ENCODE assay signal across 15 mouse cellular contexts in genomic region chr1:37615290-37616040, GRCm38 (mm10).
DNase-seq lines count a peak whose midpoint lies in the region; ATAC-seq and TF ChIP-seq lines count a peak whose summit lies in the region.
"Had no signal": no experiment of that assay in that cellular context is flagged by ENCODE, and none has a peak within 500 bp of the region (broad histone marks: within the 10 kb centered on the region; RNA-seq: fewer than 3 reads in every experiment).

No protein-coding gene starts in this region.

- no peak for DNase-seq in layer of hippocampus, adult 2 months (ENCODE audit: low spot score in 2 of 2)
- no peak for DNase-seq in layer of hippocampus, adult 18-20 months (ENCODE audit: low spot score in 2 of 2)
- DNase-seq in embryonic facial prominence, embryonic 14.5 days (ENCODE audit: low spot score) = peak; percentile 64
- peak; percentile 23 for DNase-seq in induced T-regulatory cell, adult 2 months (ENCODE audit: low read depth)
- no peak for DNase-seq in ovary, postnatal 10 days (ENCODE audit: low spot score)
- DNase-seq: cerebellum, adult 18-20 months; heart, postnatal 10 days; kidney, postnatal 36 days; right cerebral cortex, postnatal 4 days had no signal

- peak; percentile 38; the same call in 1 of the 2 replicates for ATAC-seq in embryonic facial prominence, embryonic 14.5 days (ENCODE audit: low read depth)
- ATAC-seq in stomach, embryonic 16.5 days (ENCODE audit: insufficient read depth, low FRiP score) = peak; percentile 27
- no peak for ATAC-seq in neural tube, embryonic 15.5 days (ENCODE audit: low FRiP score)
- ATAC-seq: hindbrain, postnatal 0 days; liver, embryonic 12.5 days; Patski had no signal

- no peak for TF ChIP-seq CTCF in layer of hippocampus, adult 2 months (conservative IDR thresholded peaks at IDR 0.05)

- H3K4me2 ChIP-seq in embryonic facial prominence, embryonic 14.5 days (ENCODE audit: low read depth, low read length) = no peak overlapping the region
- H3K4me2 ChIP-seq in stomach, embryonic 16.5 days (ENCODE audit: low read depth, low read length) = peak overlapping the region; percentile 6; the same call in 1 of the 2 replicates
- H3K4me2 ChIP-seq in neural tube, embryonic 15.5 days = no peak overlapping the region
- H3K4me2 ChIP-seq: liver, embryonic 12.5 days; midbrain, embryonic 12.5 days had no signal

- no peak overlapping the region for H3K9ac ChIP-seq in embryonic facial prominence, embryonic 14.5 days (ENCODE audit: low read depth, low read length)
- peak overlapping the region; percentile 28; the same call in 1 of the 2 replicates for H3K9ac ChIP-seq in stomach, embryonic 16.5 days (ENCODE audit: low read length)
- no peak overlapping the region for H3K9ac ChIP-seq in neural tube, embryonic 15.5 days (replicated peaks)
- H3K9ac ChIP-seq: liver, embryonic 12.5 days; midbrain, embryonic 12.5 days had no signal

- H3K27me3 ChIP-seq in embryonic facial prominence, embryonic 14.5 days (replicated peaks; ENCODE audit: control insufficient read depth, insufficient read depth, low read length) = no peaks in the 10 kb centered on the region
- H3K27me3 ChIP-seq in stomach, embryonic 16.5 days (ENCODE audit: control insufficient read depth, insufficient read depth, low read length) = no peaks in the 10 kb centered on the region
- H3K27me3 ChIP-seq in neural tube, embryonic 15.5 days (replicated peaks) = no peaks in the 10 kb centered on the region
- H3K27me3 ChIP-seq: midbrain, embryonic 12.5 days; Patski had no signal

- H3K27ac ChIP-seq in layer of hippocampus, adult 2 months = 0 out of 2 replicates have a peak overlapping the region, but pooled peaks have one; percentile 10
- 0 out of 2 replicates have a peak overlapping the region, but pooled peaks have one; percentile 0 for H3K27ac ChIP-seq in embryonic facial prominence, embryonic 14.5 days (replicated peaks; ENCODE audit: low read depth, low read length)
- peak overlapping the region; percentile 91 for H3K27ac ChIP-seq in stomach, embryonic 16.5 days (ENCODE audit: low read length)
- H3K27ac ChIP-seq in neural tube, embryonic 15.5 days (replicated peaks) = no peak overlapping the region
- H3K27ac ChIP-seq: hindbrain, postnatal 0 days; liver, embryonic 12.5 days; midbrain, embryonic 12.5 days had no signal

- H3K4me1 ChIP-seq in embryonic facial prominence, embryonic 14.5 days (ENCODE audit: control insufficient read depth, insufficient read depth, low read length) = no peaks in the 10 kb centered on the region
- peaks cover 44% of the 10 kb centered on the region for H3K4me1 ChIP-seq in stomach, embryonic 16.5 days (ENCODE audit: control insufficient read depth, insufficient read depth, low read length)
- peaks cover 18% of the 10 kb centered on the region for H3K4me1 ChIP-seq in neural tube, embryonic 15.5 days
- H3K4me1 ChIP-seq: liver, embryonic 12.5 days had no signal

- H3K36me3 ChIP-seq in embryonic facial prominence, embryonic 14.5 days (ENCODE audit: control insufficient read depth, insufficient read depth, low read length) = no peaks in the 10 kb centered on the region
- no peaks in the 10 kb centered on the region for H3K36me3 ChIP-seq in stomach, embryonic 16.5 days (ENCODE audit: control insufficient read depth, insufficient read depth, low read length)
- H3K36me3 ChIP-seq in neural tube, embryonic 15.5 days = no peaks in the 10 kb centered on the region
- H3K36me3 ChIP-seq: liver, embryonic 12.5 days; midbrain, embryonic 12.5 days had no signal

- H3K4me3 ChIP-seq in layer of hippocampus, adult 2 months = no peak overlapping the region
- no peak overlapping the region for H3K4me3 ChIP-seq in embryonic facial prominence, embryonic 14.5 days (ENCODE audit: low read depth, low read length)
- no peak overlapping the region for H3K4me3 ChIP-seq in stomach, embryonic 16.5 days (replicated peaks; ENCODE audit: low read length)
- no peak overlapping the region for H3K4me3 ChIP-seq in neural tube, embryonic 15.5 days (replicated peaks)
- H3K4me3 ChIP-seq: liver, embryonic 12.5 days; midbrain, embryonic 12.5 days had no signal

- no peaks in the 10 kb centered on the region for H3K9me3 ChIP-seq in embryonic facial prominence, embryonic 14.5 days (ENCODE audit: control insufficient read depth, low read length)
- no peaks in the 10 kb centered on the region for H3K9me3 ChIP-seq in stomach, embryonic 16.5 days (replicated peaks; ENCODE audit: control insufficient read depth, low read length)
- H3K9me3 ChIP-seq in neural tube, embryonic 15.5 days (replicated peaks) = no peaks in the 10 kb centered on the region
- H3K9me3 ChIP-seq: liver, embryonic 12.5 days; midbrain, embryonic 12.5 days had no signal

- WGBS in embryonic facial prominence, embryonic 14.5 days = 65% methylated on average over 12 of the region's 12 CpGs
- 49% methylated on average over 12 of the region's 12 CpGs for WGBS in stomach, embryonic 16.5 days
- WGBS in neural tube, embryonic 15.5 days = 89% methylated on average over 12 of the region's 12 CpGs

Comparison
In these comparisons a context has a peak if more than half of its experiments do, and no peak if none do; other contexts are left out.
1. DNase-seq: peak in embryonic facial prominence, embryonic 14.5 days (single experiment) and induced T-regulatory cell, adult 2 months (single experiment); none in layer of hippocampus, adult 2 months (0 of 2), layer of hippocampus, adult 18-20 months (0 of 2) and ovary, postnatal 10 days (single experiment).